Mouse (Mus musculus) hindbrain, embryonic 14.5 days (tissue): ENCODE data around the gene Cxcr2. TPM values are rescaled to one million over a fixed set of nuclear protein-coding genes. Genes with fewer than 3 reads are reported as not detected.
A peak's percentile ranks its signal among the peaks of the same experiment; 100 is the strongest.

Source experiments
- ATAC-seq: fragments of 200-750 bp; cut with Nextera tagmentation; 2 replicates; pipeline ENCODE4 v1.8.0; 2017; ENCODE audit warnings: moderate number of reproducible peaks, mild to moderate bottlenecking, moderate TSS enrichment, moderate library complexity; ENCODE audit not compliant: low FRiP score
- DNase-seq: peaks from one replicate; pipeline ENCODE4 v3.0.0-alpha.2; 2015; ENCODE audit warnings: low spot score
- H3K27ac ChIP-seq: fragments of 300-500 bp; sonication (generic); 2 replicates; pipeline ENCODE4 v1.5.1; 2014; ENCODE audit warnings: mild to moderate bottlenecking, moderate library complexity
- H3K27me3 ChIP-seq: fragments of 300-500 bp; sonication (generic); 2 replicates; pipeline ENCODE4 v1.6.1; 2014; ENCODE audit warnings: mild to moderate bottlenecking, low read length, mixed read lengths; ENCODE audit not compliant: control insufficient read depth, insufficient read depth
- H3K36me3 ChIP-seq: fragments of 300-500 bp; sonication (generic); replicated peaks from 2 replicates; pipeline ENCODE4 v1.6.1; 2014; ENCODE audit not compliant: control insufficient read depth, insufficient read depth
- H3K4me1 ChIP-seq: fragments of 300-500 bp; sonication (generic); replicated peaks from 2 replicates; pipeline ENCODE4 v1.6.1; 2014; ENCODE audit warnings: antibody characterized with exemption, low read length, mixed read lengths; ENCODE audit not compliant: control insufficient read depth, insufficient read depth
- H3K4me2 ChIP-seq: fragments of 300-500 bp; sonication (generic); replicated peaks from 2 replicates; pipeline ENCODE4 v1.6.1; 2014; ENCODE audit warnings: mild to moderate bottlenecking, moderate library complexity
- H3K4me3 ChIP-seq: fragments of 300-500 bp; sonication (generic); replicated peaks from 2 replicates; pipeline ENCODE4 v1.5.1; 2014; ENCODE audit warnings: mild to moderate bottlenecking, low read length
- H3K9ac ChIP-seq: fragments of 300-500 bp; sonication (generic); 2 replicates; pipeline ENCODE4 v1.6.1; 2014
- H3K9me3 ChIP-seq: fragments of 300-500 bp; sonication (generic); 2 replicates; pipeline ENCODE4 v1.6.1; 2016; ENCODE audit warnings: low read length; ENCODE audit not compliant: control insufficient read depth
- WGBS: fragments of 180-500 bp; shearing (Covaris S2); extraction: QIAGEN DNeasy Blood & Tissue Kit; methylation state at CpG from one replicate; pipeline ENCODE4 v1.1.7; 2014; 5-methylcytosine and 5-hydroxymethylcytosine counted together
- polyA plus RNA-seq: library from polyadenylated mRNA; unstranded; fragments of >200 nt; fragmentation: Nextera tagmentation; extraction: Ambion mirVana; gene quantifications from 2 replicates; pipeline ENCODE4 v1.2.1, GENCODE M21; 2014

Gene Cxcr2
- polyA plus RNA-seq, 1 experiment from 2014 or later: 0.11 TPM

- 0 out of 2 replicates have a peak, but pooled peaks cover 13% of the 10 kb centered on the region for H3K27me3 ChIP-seq
- ATAC-seq: peak; percentile 51; the same call in 1 of the 2 replicates
Measured at GRCm38 (mm10) chr1:74119115-74119514, 34.7 kb upstream of the Cxcr2 start.

DNA sequence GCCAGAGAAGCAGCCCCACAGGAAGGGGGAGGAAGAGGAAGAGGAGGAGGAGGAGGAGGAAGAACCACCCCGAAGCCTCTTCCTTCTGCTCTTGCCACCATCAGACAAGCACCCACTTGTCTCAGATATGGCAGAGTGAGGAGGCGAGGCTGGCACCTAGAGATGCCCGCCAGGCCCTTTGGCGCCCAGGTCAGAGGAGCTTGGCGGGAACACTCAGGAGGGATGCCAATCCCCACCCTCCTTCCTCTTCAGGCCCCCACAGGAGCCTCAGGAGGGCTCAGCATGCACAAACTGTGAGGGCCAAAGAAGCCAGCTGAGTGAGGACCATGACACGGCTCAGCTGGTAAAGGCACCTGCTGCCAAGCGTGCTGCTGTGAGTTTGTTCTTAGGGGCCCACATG lies 32.7 kb upstream of the Cxcr2 start:
- no peak overlapping the region for H3K4me3 ChIP-seq
- no peak overlapping the region for H3K4me2 ChIP-seq
- no peak for DNase-seq
- H3K9me3 ChIP-seq: no peaks in the 10 kb centered on the region
- peaks cover 20% of the 10 kb centered on the region; the same call in 1 of the 2 replicates for H3K27me3 ChIP-seq
- no peak overlapping the region for H3K27ac ChIP-seq
- 82% methylated on average over 7 of the region's 7 CpGs for WGBS
- no peak overlapping the region for H3K9ac ChIP-seq
- no peaks in the 10 kb centered on the region for H3K36me3 ChIP-seq
- H3K4me1 ChIP-seq: peaks cover 11% of the 10 kb centered on the region; the same call in 1 of the 2 replicates
- no peak for ATAC-seq

More at GRCm38 (mm10) chr1:74119115-74119514, 34.7 kb upstream of the Cxcr2 start:
- Histone ChIP-seq H3K4me3 (no peak overlapping the region), H3K36me3 (no peaks in the 10 kb centered on the region), H3K4me1 (peaks cover 2% of the 10 kb centered on the region; the same call in 1 of the 2 replicates), H3K9ac (no peak overlapping the region), H3K27ac (no peak overlapping the region), H3K4me2 (no peak overlapping the region), H3K9me3 (no peaks in the 10 kb centered on the region)
- WGBS: 50% methylated on average over 1 of the region's 1 CpGs
- DNase-seq: peak; percentile 38

DNA sequence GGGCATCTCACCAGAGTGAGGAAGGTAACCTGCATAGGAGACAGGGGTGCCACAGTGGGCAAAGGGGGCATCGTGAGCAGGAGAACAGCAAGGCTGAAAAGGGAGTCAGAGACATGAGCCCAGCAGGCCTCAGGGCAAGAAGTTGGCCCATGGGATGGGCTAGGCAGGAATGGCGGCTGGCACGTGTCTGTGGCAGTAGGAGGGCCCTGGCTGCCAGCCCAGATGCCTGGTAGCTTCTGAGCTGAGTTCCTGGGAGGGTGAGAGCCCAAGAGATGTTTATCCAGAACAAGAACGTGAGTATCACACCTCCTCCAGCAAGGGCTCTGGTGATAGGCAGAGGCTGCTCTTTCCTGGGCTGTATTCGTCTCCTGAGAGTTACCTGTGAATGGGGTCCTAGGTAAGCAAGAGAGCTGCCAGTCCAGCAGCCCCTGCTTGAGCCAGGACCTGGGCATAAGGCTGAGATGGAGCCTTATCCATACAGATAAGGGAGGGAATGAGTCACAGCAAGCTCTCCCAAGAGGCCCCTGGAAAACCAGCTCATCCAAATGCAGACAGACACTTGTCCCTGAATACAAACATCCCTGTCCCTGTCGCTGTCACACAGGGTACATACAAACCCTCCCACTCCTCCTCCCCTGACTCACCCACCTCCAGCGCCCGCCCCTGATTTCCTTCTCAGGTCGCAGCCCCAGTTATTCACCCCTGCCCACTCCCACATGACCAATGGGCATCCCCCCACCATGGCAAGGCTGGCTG lies 31.8 kb upstream of the Cxcr2 start:
- peak; percentile 22; the same call in 1 of the 2 replicates for ATAC-seq
- no peaks in the 10 kb centered on the region for H3K36me3 ChIP-seq
- H3K27ac ChIP-seq: no peak overlapping the region
- no peak overlapping the region for H3K9ac ChIP-seq
- peaks cover 20% of the 10 kb centered on the region; the same call in 1 of the 2 replicates for H3K27me3 ChIP-seq
- peak; percentile 60 for DNase-seq
- H3K9me3 ChIP-seq: no peaks in the 10 kb centered on the region
- 39% methylated on average over 9 of the region's 9 CpGs for WGBS
- peaks cover 11% of the 10 kb centered on the region; the same call in 1 of the 2 replicates for H3K4me1 ChIP-seq
- H3K4me2 ChIP-seq: peak overlapping the region; percentile 85; the same call in 1 of the 2 replicates
- no peak overlapping the region for H3K4me3 ChIP-seq

DNA sequence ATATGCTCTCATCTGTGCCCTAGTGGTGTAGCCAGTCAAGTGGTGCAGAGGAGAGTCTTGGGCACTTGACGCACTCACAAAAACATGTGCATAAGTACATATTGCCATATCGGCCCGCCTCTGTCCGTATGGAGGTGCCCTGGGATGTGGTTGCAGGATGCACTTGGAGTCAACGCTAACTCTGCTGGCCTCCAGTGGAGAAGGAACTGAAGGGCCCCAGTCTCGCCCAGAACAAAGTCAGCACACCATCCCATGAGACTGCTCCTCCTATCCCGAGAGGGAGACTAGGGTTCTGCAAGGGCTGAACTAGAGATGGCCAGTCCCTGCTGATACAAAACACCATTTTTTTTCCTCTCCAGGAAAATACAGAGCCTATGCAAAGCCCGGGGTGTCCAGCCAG lies 30.6 kb upstream of the Cxcr2 start:
- DNase-seq (no peak), ATAC-seq (no peak)
- Histone ChIP-seq H3K4me3 (no peak overlapping the region), H3K27me3 (peaks cover 20% of the 10 kb centered on the region; the same call in 1 of the 2 replicates), H3K27ac (no peak overlapping the region), H3K4me2 (peak overlapping the region; percentile 85), H3K9ac (0 out of 2 replicates have a peak overlapping the region, but pooled peaks have one; percentile 17), H3K4me1 (peaks cover 11% of the 10 kb centered on the region; the same call in 1 of the 2 replicates), H3K9me3 (no peaks in the 10 kb centered on the region), H3K36me3 (no peaks in the 10 kb centered on the region)
- WGBS: 60% methylated on average over 8 of the region's 8 CpGs

DNA sequence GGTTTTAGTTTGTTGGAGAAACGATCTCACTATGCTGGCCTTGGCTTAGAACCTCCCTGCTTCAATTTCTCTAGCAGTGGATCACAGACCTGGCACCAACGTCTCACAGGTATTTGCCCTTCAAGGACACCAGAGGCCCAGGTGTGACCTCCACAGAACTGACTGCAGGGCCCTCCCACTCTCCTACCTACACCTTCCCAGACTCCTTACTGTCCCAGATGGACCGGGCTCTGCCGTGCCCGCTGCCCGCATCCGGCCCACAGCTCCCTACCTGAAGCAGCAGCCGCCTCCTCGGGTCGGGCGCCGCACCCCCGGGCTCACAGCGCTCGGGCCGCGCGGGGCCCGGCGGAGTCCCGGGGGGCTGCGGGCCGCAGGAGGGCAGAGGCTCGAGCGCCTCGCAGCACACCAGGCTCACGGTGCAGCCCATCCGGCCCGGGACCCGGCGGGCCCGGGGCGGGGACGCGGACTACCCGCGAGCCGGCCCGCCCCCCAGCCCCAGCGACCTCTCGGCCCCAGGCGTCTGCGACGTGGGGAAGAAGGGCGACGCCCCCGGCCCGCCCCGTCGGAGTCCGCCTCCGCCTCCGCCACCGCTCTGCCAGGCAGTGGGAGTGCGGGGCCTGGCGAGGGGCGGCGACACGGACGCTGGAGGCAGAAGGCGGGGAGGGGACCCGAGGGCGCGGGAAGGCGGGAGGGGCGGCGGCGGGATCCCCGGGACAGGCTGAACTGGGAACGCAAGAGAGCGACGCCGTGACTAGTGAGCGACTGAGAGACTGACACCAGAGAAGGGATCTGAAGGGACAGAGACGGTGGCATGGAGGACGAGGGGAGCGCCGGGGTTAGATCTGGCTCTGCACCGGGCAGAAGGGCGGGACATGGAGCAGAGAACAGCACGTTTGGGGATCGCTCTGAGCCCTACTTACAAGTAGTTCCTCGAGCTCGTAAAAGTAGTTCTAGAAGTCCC lies 29.5 kb upstream of the Cxcr2 start, which contains the start of gene Tns1:
TSS of gene Tns1 (minus strand) at position 429 of the 961 bp plus-strand sequence.
- Histone ChIP-seq H3K4me1 (peaks cover 11% of the 10 kb centered on the region; the same call in 1 of the 2 replicates), H3K4me3 (peak within 1 kb of the TSS; percentile 43), H3K9ac (peak within 1 kb of the TSS; percentile 57), H3K27me3 (peaks cover 20% of the 10 kb centered on the region; the same call in 1 of the 2 replicates), H3K36me3 (no peaks in the 10 kb centered on the region), H3K27ac (0 out of 2 replicates have a peak within 1 kb of the TSS, but pooled peaks have one; percentile 17), H3K9me3 (no peaks in the 10 kb centered on the region), H3K4me2 (peak within 1 kb of the TSS; percentile 85)
- ATAC-seq (peak; percentile 61), DNase-seq (no peak)
- under 1% methylated on average over 80 of the region's 84 CpGs for WGBS

DNA sequence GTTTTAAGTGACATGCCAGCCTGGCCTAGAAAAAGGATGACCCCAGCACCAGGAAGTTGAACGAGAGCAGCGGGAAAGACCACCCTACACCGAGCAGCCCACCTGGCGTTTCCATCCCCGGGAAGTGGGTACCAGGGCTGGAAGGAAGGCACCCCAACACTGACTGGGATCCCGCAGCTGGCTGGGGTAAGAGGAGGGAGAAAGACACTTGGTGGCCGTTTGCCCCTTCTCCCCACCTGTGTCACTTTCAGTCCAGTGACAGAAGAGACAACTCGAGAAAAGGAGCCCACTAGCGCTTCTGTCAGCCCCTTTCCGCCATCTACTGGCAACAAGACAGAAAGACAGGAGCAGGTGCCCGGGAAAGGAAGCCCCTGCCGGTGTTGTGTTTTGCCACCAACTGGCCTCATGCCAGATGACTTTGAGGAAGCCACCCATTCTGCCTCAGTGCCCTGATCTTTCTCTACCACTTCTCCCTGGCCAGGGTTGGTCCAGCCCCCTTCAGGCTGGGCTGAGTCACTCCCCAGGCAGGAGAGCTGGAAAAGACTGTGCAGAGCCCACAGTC lies 28.7 kb upstream of the Cxcr2 start, which contains the start of gene Rufy4:
TSS of gene Rufy4 (plus strand) at position 551 of the 562 bp plus-strand sequence.
- Histone ChIP-seq H3K36me3 (no peaks in the 10 kb centered on the region), H3K4me1 (peaks cover 11% of the 10 kb centered on the region; the same call in 1 of the 2 replicates), H3K27ac (no peak within 1 kb of the TSS), H3K9ac (peak within 1 kb of the TSS; percentile 57), H3K4me3 (peak within 1 kb of the TSS; percentile 43), H3K4me2 (peak within 1 kb of the TSS; percentile 85), H3K9me3 (no peaks in the 10 kb centered on the region), H3K27me3 (peaks cover 20% of the 10 kb centered on the region; the same call in 1 of the 2 replicates)
- 0% methylated on average over 12 of the region's 12 CpGs for WGBS
- ATAC-seq (peak; percentile 43), DNase-seq (peak; percentile 82)

- DNase-seq: no peak
- whole genome bisulfite sequencing: 86% methylated on average over 8 of the region's 8 CpGs
- no peak overlapping the region for H3K9ac ChIP-seq
- H3K4me2 ChIP-seq: no peak overlapping the region
- H3K27ac ChIP-seq: no peak overlapping the region
- H3K4me3 ChIP-seq: no peak overlapping the region
- H3K4me1 ChIP-seq: no peaks in the 10 kb centered on the region
- no peak for ATAC-seq
- no peaks in the 10 kb centered on the region for H3K9me3 ChIP-seq
- no peaks in the 10 kb centered on the region for H3K27me3 ChIP-seq
- no peaks in the 10 kb centered on the region for H3K36me3 ChIP-seq
Measured at GRCm38 (mm10) chr1:74130883-74131659, 22.7 kb upstream of the Cxcr2 start.

DNA sequence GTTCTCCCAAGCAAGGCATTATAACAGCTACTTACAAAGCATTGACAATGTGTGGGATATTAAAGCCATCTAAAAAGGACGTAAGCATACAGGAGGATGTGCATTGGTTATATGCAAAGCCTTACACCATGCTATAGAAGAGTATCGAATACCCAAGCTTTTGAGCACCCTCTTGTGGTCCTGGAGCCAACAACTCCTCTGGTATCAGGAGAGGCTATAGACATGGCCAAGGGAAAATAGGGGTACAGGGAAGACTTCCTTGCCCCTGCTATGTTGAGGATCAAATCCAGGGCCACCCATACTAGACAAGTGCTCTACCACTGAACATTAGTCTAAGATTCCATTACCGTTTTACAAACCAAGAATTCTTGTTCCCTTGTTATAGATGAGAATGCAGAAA lies 21.8 kb upstream of the Cxcr2 start:
- no peaks in the 10 kb centered on the region for H3K9me3 ChIP-seq
- H3K27me3 ChIP-seq: no peaks in the 10 kb centered on the region
- H3K9ac ChIP-seq: no peak overlapping the region
- no peak overlapping the region for H3K27ac ChIP-seq
- no peak overlapping the region for H3K4me3 ChIP-seq
- H3K4me1 ChIP-seq: no peaks in the 10 kb centered on the region
- DNase-seq: no peak
- 72% methylated on average over 3 of the region's 3 CpGs for WGBS
- no peak overlapping the region for H3K4me2 ChIP-seq
- no peak for ATAC-seq
- H3K36me3 ChIP-seq: no peaks in the 10 kb centered on the region
